Mouse (Mus musculus): ENCODE data around the gene Cdk1.

DNA sequence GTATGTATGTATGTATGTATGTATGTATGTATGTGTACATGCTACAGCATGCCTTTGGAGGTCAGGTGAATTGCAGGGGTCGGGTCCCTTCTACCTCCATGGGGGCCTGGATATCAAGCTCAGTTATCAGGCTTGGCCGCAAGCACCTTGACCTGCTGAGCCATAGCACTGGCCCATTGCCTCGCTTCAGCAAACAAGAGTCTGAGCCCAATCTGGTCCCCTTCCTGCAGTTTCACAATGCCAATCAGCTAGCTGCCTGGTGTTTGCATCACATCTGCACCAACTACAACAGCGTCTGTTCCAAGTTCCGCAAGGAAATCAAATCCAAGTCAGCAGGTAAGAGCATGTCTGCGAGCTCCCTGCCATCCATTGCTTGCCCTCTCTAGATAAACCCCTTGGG, 64.0 kb downstream of the Cdk1 start:
- TF ChIP-seq CTCF (IDR thresholded peaks at IDR 0.05; ENCODE audit: extremely low read depth, insufficient read depth, insufficient read length, insufficient replicate concordance) (no peak), POLR2A (IDR thresholded peaks at IDR 0.05; ENCODE audit: low read depth, low read length) (no peak)
